ENCODE assay signal across 9 mouse cellular contexts in genomic region chr8:105339886-105340635, GRCm38 (mm10). TPM values are rescaled to one million over a fixed set of nuclear protein-coding genes. Genes with fewer than 3 reads are reported as not detected.
A peak's percentile ranks its signal among the peaks of the same experiment; 100 is the strongest.
DNase-seq lines count a peak whose midpoint lies in the region; TF ChIP-seq lines count a peak whose summit lies in the region.
"Had no signal": no experiment of that assay in that cellular context is flagged by ENCODE, and none has a peak within 500 bp of the region (broad histone marks: within the 10 kb centered on the region; RNA-seq: fewer than 3 reads in every experiment).

No protein-coding gene starts in this region.

- no peak for TF ChIP-seq CTCF in lung, adult 2 months (IDR thresholded peaks at IDR 0.05; ENCODE audit: insufficient read depth, low read length)

- H3K4me3 ChIP-seq in lung, adult 2 months (replicated peaks; ENCODE audit: extremely low read depth, low read depth, low read length): no peak overlapping the region

- WGBS in lung, adult 2 months: 23% methylated on average over 6 of the region's 6 CpGs

- peaks cover 33% of the 10 kb centered on the region for H3K4me1 ChIP-seq in lung, adult 2 months (ENCODE audit: control insufficient read depth, insufficient read depth, low read length)

- DNase-seq in adrenal gland, adult 2 months: peak; percentile 44
- DNase-seq in adrenal gland, adult 18-20 months (ENCODE audit: low spot score in 2 of 2): no peak
- DNase-seq in urinary bladder, postnatal 14 days (ENCODE audit: low spot score): peak; percentile 55
- DNase-seq in urinary bladder, postnatal 10 days (ENCODE audit: low spot score): no peak
- peak; percentile 77 for DNase-seq in lung, adult 2 months
- no peak for DNase-seq in layer of hippocampus, adult 9-11 months
- DNase-seq in right cerebral cortex, postnatal 36 days (ENCODE audit: low spot score in 2 of 2): no peak
- no peak for DNase-seq in embryo, embryonic 10 days (ENCODE audit: low spot score)
- DNase-seq: cerebellum, adult 9-10 months had no signal

- TF ChIP-seq POLR2A in lung, adult 2 months (IDR thresholded peaks at IDR 0.05; ENCODE audit: borderline replicate concordance, extremely low read depth, low read depth, low read length): peak; percentile 35; the same call in 1 of the 2 replicates

RNA-seq across cellular contexts. Expression of gene Fhod1, which starts 7.7 kb away (rescaled TPM):
- 10 to 100 TPM in 1 of 2 experiments, 1 to 10 TPM in 1; 7.6 to 16.5 TPM for total RNA-seq in adrenal gland, adult 2 months (2021)
- polyA plus RNA-seq in adrenal gland, adult 2 months (2012; rRNA removed): 16.3 and 21.1 TPM in 2 replicates
- 1 to 10 TPM; 8.3 to 8.6 TPM for total RNA-seq in adrenal gland, adult 18-20 months (2021)
- 89.2 and 114 TPM in 2 replicates for polyA plus RNA-seq in lung, adult 2 months (2012; rRNA removed)

RNA-seq across cellular contexts. Expression of gene Slc9a5, which starts 8.6 kb away (rescaled TPM):
- under 1 TPM; 0.55 to 0.86 TPM for total RNA-seq in adrenal gland, adult 2 months (2021)
- 3.3 and 4.1 TPM in 2 replicates for polyA plus RNA-seq in adrenal gland, adult 2 months (2012; rRNA removed)
- total RNA-seq in adrenal gland, adult 18-20 months (2021): under 1 TPM; 0.58 to 0.93 TPM
- 7.4 and 8.1 TPM in 2 replicates for polyA plus RNA-seq in lung, adult 2 months (2012; rRNA removed)

RNA-seq across cellular contexts. Expression of gene Tmem208, which starts 13.9 kb away (rescaled TPM):
- 10 to 100 TPM; 53.7 to 71.4 TPM for total RNA-seq in adrenal gland, adult 2 months (2021)
- polyA plus RNA-seq in adrenal gland, adult 2 months (2012; rRNA removed): 82.8 and 84.1 TPM in 2 replicates
- 10 to 100 TPM; 55.6 to 69.6 TPM for total RNA-seq in adrenal gland, adult 18-20 months (2021)
- polyA plus RNA-seq in lung, adult 2 months (2012; rRNA removed): 86.2 and 104 TPM in 2 replicates

RNA-seq across cellular contexts. Expression of gene Lrrc29, which starts 14.0 kb away (rescaled TPM):
- 1 to 10 TPM; 4.3 to 4.4 TPM for total RNA-seq in adrenal gland, adult 2 months (2021)
- 8.8 and 11.1 TPM in 2 replicates for polyA plus RNA-seq in adrenal gland, adult 2 months (2012; rRNA removed)
- total RNA-seq in adrenal gland, adult 18-20 months (2021): 1 to 10 TPM; 3.1 to 3.8 TPM
- 7.6 and 13.2 TPM in 2 replicates for polyA plus RNA-seq in lung, adult 2 months (2012; rRNA removed)

RNA-seq across cellular contexts. Expression of gene Plekhg4, which starts 33.0 kb away (rescaled TPM):
- under 1 TPM; 0.35 to 0.52 TPM for total RNA-seq in adrenal gland, adult 2 months (2021)
- 0.20 and 0.58 TPM in 2 replicates for polyA plus RNA-seq in adrenal gland, adult 2 months (2012; rRNA removed)
- total RNA-seq in adrenal gland, adult 18-20 months (2021): under 1 TPM; 0.17 to 0.67 TPM
- polyA plus RNA-seq in lung, adult 2 months (2012; rRNA removed): 0.25 and 0.36 TPM in 2 replicates

Comparison
In these comparisons a context has a peak if more than half of its experiments do, and no peak if none do; other contexts are left out.
1. DNase-seq: peak in adrenal gland, adult 2 months (single experiment), urinary bladder, postnatal 14 days (single experiment) and lung, adult 2 months (single experiment); none in adrenal gland, adult 18-20 months (0 of 2), urinary bladder, postnatal 10 days (single experiment), layer of hippocampus, adult 9-11 months (single experiment), right cerebral cortex, postnatal 36 days (0 of 2) and embryo, embryonic 10 days (single experiment).